Mouse (Mus musculus): Measurements from ENCODE around the gene Lrriq3. TPM values are rescaled to one million over a fixed set of nuclear protein-coding genes. Genes with fewer than 3 reads are reported as not detected.
A peak's percentile ranks its signal among the peaks of the same experiment; 100 is the strongest.

The Lrriq3 gene
- polyA plus RNA-seq, 1 experiment, result not detected

DNA sequence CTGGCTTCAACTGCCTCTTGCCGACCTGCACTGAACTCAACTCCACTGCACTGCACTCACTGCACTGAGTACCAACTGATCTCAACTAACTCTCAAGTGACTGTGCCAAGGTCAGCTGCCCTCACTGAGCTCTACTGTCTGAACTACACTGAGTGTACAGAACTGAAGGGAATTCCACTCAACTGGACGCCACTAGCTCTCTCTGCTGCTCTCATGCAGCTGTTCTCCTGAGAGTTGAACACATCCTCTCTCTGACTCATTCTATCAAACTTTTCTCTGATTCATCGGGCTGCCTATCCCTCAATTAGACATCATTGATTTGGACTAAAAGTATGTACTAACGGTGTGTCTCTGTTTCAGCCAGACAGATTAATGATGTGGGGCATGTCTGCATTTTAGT is 15.3 kb upstream of the Lrriq3 start:
- Histone ChIP-seq H3K36me3 (ENCODE audit: control insufficient read depth) (no peaks in the 10 kb centered on the region), H3K9me3 (ENCODE audit: control insufficient read depth, low read length) (peaks cover 2% of the 10 kb centered on the region; the same call in 1 of the 2 replicates), H3K27me3 (ENCODE audit: control insufficient read depth) (no peaks in the 10 kb centered on the region), H3K4me3 (replicated peaks) (no peak overlapping the region), H3K4me1 (ENCODE audit: control insufficient read depth) (no peaks in the 10 kb centered on the region)
- TF ChIP-seq TAL1 (IDR thresholded peaks at IDR 0.05; ENCODE audit: low read length) (no peak), GATA1 (IDR thresholded peaks at IDR 0.05; ENCODE audit: low read length) (no peak)

DNA sequence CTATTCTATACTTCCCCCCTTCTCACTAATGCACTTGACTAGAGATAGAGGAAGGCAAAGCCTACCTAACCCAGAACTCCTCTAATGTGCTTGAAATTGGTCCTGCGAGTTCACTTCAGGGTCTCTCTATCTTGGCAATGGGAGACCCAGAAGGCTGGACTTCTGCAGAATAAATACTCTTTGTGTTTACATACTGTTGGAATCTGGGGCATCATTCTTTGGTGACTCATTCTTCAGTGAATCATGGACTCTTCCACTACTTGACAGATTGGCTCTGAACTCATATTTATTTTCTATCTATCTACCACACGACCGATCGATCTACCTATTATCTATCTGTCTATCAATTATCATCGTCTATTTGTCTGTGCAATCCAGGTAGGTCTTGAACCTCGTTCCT is 1.2 kb upstream of the Lrriq3 start:
- Histone ChIP-seq H3K27me3 (ENCODE audit: control insufficient read depth) (no peaks in the 10 kb centered on the region), H3K4me1 (ENCODE audit: control insufficient read depth) (peaks cover 16% of the 10 kb centered on the region), H3K36me3 (ENCODE audit: control insufficient read depth) (peaks cover 13% of the 10 kb centered on the region), H3K4me3 (replicated peaks) (peak overlapping the region; percentile 80), H3K9me3 (ENCODE audit: control insufficient read depth, low read length) (no peaks in the 10 kb centered on the region)
- no peak for TF ChIP-seq GATA1 (IDR thresholded peaks at IDR 0.05; ENCODE audit: low read length)
- TF ChIP-seq TAL1 (IDR thresholded peaks at IDR 0.05; ENCODE audit: low read length), result no peak

DNA sequence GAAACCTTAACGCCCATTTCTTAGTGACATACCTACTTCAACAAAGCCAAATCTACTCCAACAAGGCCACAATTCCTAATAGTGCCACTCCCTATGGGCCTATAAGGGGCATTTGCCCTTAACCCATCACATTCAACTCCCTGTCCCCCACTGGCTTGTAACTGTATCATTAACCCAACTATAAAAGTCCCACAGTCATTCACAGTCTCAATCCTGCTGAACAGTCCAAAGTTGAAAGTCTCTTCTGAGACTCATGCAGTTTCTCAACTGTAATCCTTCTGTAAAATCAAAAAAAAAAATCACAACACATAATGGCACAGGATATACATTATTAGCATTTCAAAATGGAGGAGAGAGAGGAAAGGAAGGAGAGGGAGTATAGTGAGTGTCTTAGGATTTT is 6.0 kb downstream of the Lrriq3 start:
- no peak for TF ChIP-seq GATA1 (IDR thresholded peaks at IDR 0.05; ENCODE audit: low read length)
- TF ChIP-seq TAL1 (IDR thresholded peaks at IDR 0.05; ENCODE audit: low read length), result no peak
- Histone ChIP-seq H3K4me3 (replicated peaks) (no peak overlapping the region), H3K9me3 (ENCODE audit: control insufficient read depth, low read length) (no peaks in the 10 kb centered on the region), H3K36me3 (ENCODE audit: control insufficient read depth) (no peaks in the 10 kb centered on the region), H3K27me3 (ENCODE audit: control insufficient read depth) (no peaks in the 10 kb centered on the region), H3K4me1 (ENCODE audit: control insufficient read depth) (no peaks in the 10 kb centered on the region)

DNA sequence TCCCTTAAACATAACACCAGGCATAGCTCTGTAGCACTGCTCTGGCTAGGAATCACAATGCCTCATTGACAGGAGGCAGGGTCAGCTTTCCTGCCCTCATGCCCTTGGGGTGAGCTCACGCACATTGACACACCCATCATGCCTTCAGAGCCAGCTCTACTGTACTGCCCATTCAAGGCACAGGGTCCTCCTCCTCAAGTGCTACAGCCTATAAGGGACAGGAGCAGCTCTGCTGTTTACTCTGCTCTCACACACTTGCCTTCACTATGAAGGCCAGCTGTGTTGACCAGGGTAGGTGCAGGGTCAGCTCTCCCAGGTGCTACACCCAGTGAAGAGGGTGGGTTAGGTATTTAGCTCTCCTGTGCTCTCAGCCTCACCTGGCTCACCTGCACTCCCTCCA is 12.7 kb downstream of the Lrriq3 start:
- TF ChIP-seq TAL1 (IDR thresholded peaks at IDR 0.05; ENCODE audit: low read length), result no peak
- TF ChIP-seq GATA1 (IDR thresholded peaks at IDR 0.05; ENCODE audit: low read length), result no peak
- Histone ChIP-seq H3K27me3 (ENCODE audit: control insufficient read depth) (no peaks in the 10 kb centered on the region), H3K4me1 (ENCODE audit: control insufficient read depth) (no peaks in the 10 kb centered on the region), H3K9me3 (ENCODE audit: control insufficient read depth, low read length) (no peaks in the 10 kb centered on the region), H3K36me3 (ENCODE audit: control insufficient read depth) (no peaks in the 10 kb centered on the region), H3K4me3 (replicated peaks) (no peak overlapping the region)

DNA sequence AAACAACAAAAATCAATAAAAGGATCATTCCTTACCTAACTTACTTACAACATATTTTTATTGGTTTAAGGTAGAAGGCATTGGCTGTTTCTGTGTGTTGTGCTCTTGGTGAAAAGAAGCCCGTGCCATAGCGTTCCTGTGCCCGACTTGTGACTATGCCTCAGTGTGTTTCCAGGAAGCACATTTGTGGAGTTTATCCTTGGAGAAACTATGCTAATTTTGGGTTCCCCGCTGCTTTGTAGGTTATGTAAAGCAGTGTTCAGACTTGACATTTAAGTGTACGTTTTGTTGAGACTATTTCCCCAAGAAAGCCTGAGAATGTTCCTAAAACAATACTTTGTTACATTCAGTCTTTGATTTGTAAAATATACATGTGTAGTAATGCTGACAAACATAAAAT is 44.5 kb downstream of the Lrriq3 start:
- no peaks in the 10 kb centered on the region for H3K27me3 ChIP-seq (ENCODE audit: control insufficient read depth)
- no peak for TF ChIP-seq TAL1 (IDR thresholded peaks at IDR 0.05; ENCODE audit: low read length)
- TF ChIP-seq GATA1 (IDR thresholded peaks at IDR 0.05; ENCODE audit: low read length), result no peak
- H3K4me3 ChIP-seq (replicated peaks), result no peak overlapping the region
- H3K36me3 ChIP-seq (ENCODE audit: control insufficient read depth), result no peaks in the 10 kb centered on the region
- H3K9me3 ChIP-seq (ENCODE audit: control insufficient read depth, low read length), result peaks cover 10% of the 10 kb centered on the region
- H3K4me1 ChIP-seq (ENCODE audit: control insufficient read depth), result no peaks in the 10 kb centered on the region

DNA sequence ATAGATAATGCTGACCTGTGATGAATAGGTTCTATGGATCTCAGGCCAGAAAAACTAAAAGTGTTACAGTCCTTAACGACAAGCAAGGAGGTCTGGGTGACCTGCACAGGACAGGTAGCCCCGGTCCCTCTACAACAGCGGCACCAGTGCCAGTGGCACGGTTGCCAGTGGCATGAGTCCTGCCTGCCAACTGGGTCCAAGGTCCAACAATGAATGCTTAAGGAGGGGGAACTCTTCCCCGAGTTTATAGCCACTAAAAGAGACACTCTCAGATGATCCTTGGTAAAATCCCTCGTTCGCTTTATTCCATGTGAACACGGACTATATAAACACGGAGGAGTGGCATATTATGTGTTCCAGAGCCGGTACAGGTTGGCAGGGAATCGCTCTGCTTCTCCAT is 47.8 kb downstream of the Lrriq3 start:
- Histone ChIP-seq H3K4me1 (ENCODE audit: control insufficient read depth) (no peaks in the 10 kb centered on the region), H3K9me3 (ENCODE audit: control insufficient read depth, low read length) (peaks cover 4% of the 10 kb centered on the region), H3K27me3 (ENCODE audit: control insufficient read depth) (no peaks in the 10 kb centered on the region), H3K36me3 (ENCODE audit: control insufficient read depth) (no peaks in the 10 kb centered on the region), H3K4me3 (replicated peaks) (no peak overlapping the region)
- TF ChIP-seq TAL1 (IDR thresholded peaks at IDR 0.05; ENCODE audit: low read length), result no peak
- no peak for TF ChIP-seq GATA1 (IDR thresholded peaks at IDR 0.05; ENCODE audit: low read length)

DNA sequence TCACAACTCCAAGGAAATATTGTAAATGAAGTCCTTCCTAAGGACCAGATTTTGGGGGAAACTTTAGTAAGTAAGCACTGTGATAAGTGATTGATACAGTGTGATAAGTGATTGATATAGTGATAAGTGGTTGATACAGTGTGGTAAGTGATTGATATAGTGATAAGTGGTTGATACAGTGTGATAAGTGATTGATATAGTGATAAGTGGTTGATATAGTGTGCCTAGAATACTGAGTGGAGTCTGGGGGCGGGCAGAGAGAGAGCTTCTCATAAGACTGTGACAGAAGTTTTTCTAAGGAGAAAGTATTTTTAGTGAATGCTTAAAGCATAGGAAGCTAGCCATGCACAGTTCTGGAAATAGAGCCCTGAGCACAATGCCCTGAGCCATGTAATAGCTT is 51.1 kb downstream of the Lrriq3 start:
- Histone ChIP-seq H3K36me3 (ENCODE audit: control insufficient read depth) (no peaks in the 10 kb centered on the region), H3K4me1 (ENCODE audit: control insufficient read depth) (no peaks in the 10 kb centered on the region), H3K27me3 (ENCODE audit: control insufficient read depth) (no peaks in the 10 kb centered on the region), H3K9me3 (ENCODE audit: control insufficient read depth, low read length) (peaks cover 2% of the 10 kb centered on the region), H3K4me3 (replicated peaks) (no peak overlapping the region)
- TF ChIP-seq TAL1 (IDR thresholded peaks at IDR 0.05; ENCODE audit: low read length), result no peak
- TF ChIP-seq GATA1 (IDR thresholded peaks at IDR 0.05; ENCODE audit: low read length), result no peak

DNA sequence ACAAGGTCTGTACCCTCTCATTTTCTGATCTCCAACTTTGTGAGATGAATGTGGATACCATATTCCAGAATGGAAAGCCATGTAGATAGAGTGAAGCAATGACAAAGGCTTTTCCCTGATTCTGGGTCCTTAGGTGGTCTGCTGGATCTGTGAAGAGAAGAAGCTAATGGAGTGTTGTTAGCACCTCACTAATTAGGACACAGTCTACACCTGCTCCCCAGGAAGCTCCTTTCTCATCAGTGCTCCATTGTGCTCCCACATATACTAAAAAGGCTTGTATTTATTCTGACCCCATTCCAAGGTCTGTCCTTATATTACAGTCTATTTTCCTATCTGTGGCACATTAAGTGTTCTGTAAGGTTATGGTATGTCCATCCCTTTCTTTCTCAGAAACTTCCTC is 68.6 kb downstream of the Lrriq3 start:
- no peaks in the 10 kb centered on the region for H3K4me1 ChIP-seq (ENCODE audit: control insufficient read depth)
- H3K4me3 ChIP-seq (replicated peaks), result no peak overlapping the region
- peaks cover 15% of the 10 kb centered on the region for H3K9me3 ChIP-seq (ENCODE audit: control insufficient read depth, low read length)
- H3K27me3 ChIP-seq (ENCODE audit: control insufficient read depth), result no peaks in the 10 kb centered on the region
- no peaks in the 10 kb centered on the region for H3K36me3 ChIP-seq (ENCODE audit: control insufficient read depth)
- no peak for TF ChIP-seq TAL1 (IDR thresholded peaks at IDR 0.05; ENCODE audit: low read length)
- TF ChIP-seq GATA1 (IDR thresholded peaks at IDR 0.05; ENCODE audit: low read length), result no peak

DNA sequence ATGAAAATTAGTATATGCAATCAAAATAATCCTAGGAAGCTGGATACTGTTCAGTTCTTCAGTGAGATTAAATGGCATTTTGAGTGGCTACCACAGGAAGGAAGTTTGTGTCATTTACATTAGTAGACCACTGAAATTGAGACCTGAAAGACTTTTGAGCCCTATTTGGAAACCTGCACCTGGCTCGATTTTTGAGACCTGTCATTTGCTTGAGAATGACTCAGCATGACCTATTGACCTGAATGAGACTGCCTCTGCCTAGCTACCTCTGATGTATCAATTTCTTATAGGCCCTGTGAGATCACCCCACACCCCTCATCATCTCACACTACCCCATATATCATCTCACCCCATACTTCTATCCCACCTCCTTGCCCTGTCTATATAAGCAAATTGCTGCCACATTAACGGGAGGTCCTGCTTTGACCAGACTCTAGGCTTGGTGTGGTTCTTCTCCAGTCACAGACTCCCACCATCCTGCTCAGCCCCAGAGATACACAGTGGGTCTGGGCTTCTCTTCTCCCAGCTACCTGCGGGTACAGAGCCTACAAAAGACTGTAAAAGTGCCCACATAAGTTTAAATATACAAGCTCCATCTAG is 87.2 kb downstream of the Lrriq3 start:
- no peak overlapping the region for H3K4me3 ChIP-seq (replicated peaks)
- TF ChIP-seq TAL1 (IDR thresholded peaks at IDR 0.05; ENCODE audit: low read length) (no peak), GATA1 (IDR thresholded peaks at IDR 0.05; ENCODE audit: low read length) (no peak)
- no peaks in the 10 kb centered on the region for H3K4me1 ChIP-seq (ENCODE audit: control insufficient read depth)
- H3K36me3 ChIP-seq (ENCODE audit: control insufficient read depth), result no peaks in the 10 kb centered on the region
- no peaks in the 10 kb centered on the region; the same call in none of the 2 replicates for H3K9me3 ChIP-seq (ENCODE audit: control insufficient read depth, low read length)
- H3K27me3 ChIP-seq (ENCODE audit: control insufficient read depth), result no peaks in the 10 kb centered on the region

DNA sequence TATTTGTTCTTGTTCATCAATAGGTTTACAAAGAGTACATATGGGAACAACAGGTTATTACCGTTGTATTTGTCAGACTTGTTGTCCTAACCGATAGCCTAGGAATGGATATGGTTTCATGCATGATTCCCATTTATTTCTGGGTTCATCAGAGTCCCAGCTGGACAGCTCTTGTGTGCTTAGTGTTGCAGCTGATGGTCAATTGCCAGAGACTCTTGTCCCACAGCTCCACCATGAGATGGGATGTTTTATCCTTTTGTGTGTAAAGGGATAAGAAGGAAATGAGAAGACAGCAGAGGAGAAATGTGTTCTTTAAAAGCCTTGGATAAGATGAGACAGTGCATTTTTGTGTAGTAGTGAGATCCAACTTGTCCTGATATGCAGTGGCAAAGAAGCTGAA is 93.2 kb downstream of the Lrriq3 start:
- H3K4me3 ChIP-seq (replicated peaks), result no peak overlapping the region
- no peaks in the 10 kb centered on the region for H3K4me1 ChIP-seq (ENCODE audit: control insufficient read depth)
- no peaks in the 10 kb centered on the region for H3K36me3 ChIP-seq (ENCODE audit: control insufficient read depth)
- TF ChIP-seq TAL1 (IDR thresholded peaks at IDR 0.05; ENCODE audit: low read length), result no peak
- no peak for TF ChIP-seq GATA1 (IDR thresholded peaks at IDR 0.05; ENCODE audit: low read length)
- no peaks in the 10 kb centered on the region; the same call in 1 of the 2 replicates for H3K9me3 ChIP-seq (ENCODE audit: control insufficient read depth, low read length)
- no peaks in the 10 kb centered on the region for H3K27me3 ChIP-seq (ENCODE audit: control insufficient read depth)

All from erythroblast, embryonic 14.5 days (primary cell).